11 mouse cellular contexts compared by ENCODE assay signal in genomic region chr3:31100026-31100425, GRCm38 (mm10). TPM values are rescaled to one million over a fixed set of nuclear protein-coding genes. Genes with fewer than 3 reads are reported as not detected.
DNase-seq lines count a peak whose midpoint lies in the region; ATAC-seq and TF ChIP-seq lines count a peak whose summit lies in the region.
"Had no signal": no experiment of that assay in that cellular context is flagged by ENCODE, and none has a peak within 500 bp of the region (broad histone marks: within the 10 kb centered on the region; RNA-seq: fewer than 3 reads in every experiment).

No protein-coding gene starts in this region.

- no peaks in the 10 kb centered on the region for H3K27me3 ChIP-seq in lung, embryonic 15.5 days
- H3K27me3 ChIP-seq in forebrain, embryonic 14.5 days (replicated peaks; ENCODE audit: control insufficient read depth, insufficient read depth, low read length) = no peaks in the 10 kb centered on the region
- H3K27me3 ChIP-seq in intestine, postnatal 0 days (replicated peaks; ENCODE audit: control insufficient read depth, insufficient read depth, low read length) = no peaks in the 10 kb centered on the region
- H3K27me3 ChIP-seq in neural tube, embryonic 15.5 days (replicated peaks) = no peaks in the 10 kb centered on the region
- H3K27me3 ChIP-seq: Patski had no signal

- no peak for ATAC-seq in lung, embryonic 15.5 days (ENCODE audit: borderline replicate concordance, extremely low read depth, low FRiP score, low TSS enrichment)
- no peak for ATAC-seq in forebrain, embryonic 14.5 days
- ATAC-seq in intestine, postnatal 0 days = no peak
- ATAC-seq in neural tube, embryonic 15.5 days (ENCODE audit: low FRiP score) = no peak
- ATAC-seq: Patski had no signal

- no peak for TF ChIP-seq CTCF in intestine, postnatal 0 days (IDR thresholded peaks at IDR 0.05; ENCODE audit: low read depth)

- H3K36me3 ChIP-seq in lung, embryonic 15.5 days = no peaks in the 10 kb centered on the region
- H3K36me3 ChIP-seq in forebrain, embryonic 14.5 days (ENCODE audit: control insufficient read depth, insufficient read depth, low read length) = peaks cover 3% of the 10 kb centered on the region; the same call in 1 of the 2 replicates
- peaks cover 7% of the 10 kb centered on the region; the same call in 1 of the 2 replicates for H3K36me3 ChIP-seq in intestine, postnatal 0 days (ENCODE audit: control insufficient read depth, insufficient read depth)
- no peaks in the 10 kb centered on the region for H3K36me3 ChIP-seq in neural tube, embryonic 15.5 days
- H3K36me3 ChIP-seq: liver, embryonic 15.5 days had no signal

- no peak overlapping the region for H3K27ac ChIP-seq in lung, embryonic 15.5 days
- H3K27ac ChIP-seq in forebrain, embryonic 14.5 days (ENCODE audit: low read depth, low read length) = no peak overlapping the region
- H3K27ac ChIP-seq in intestine, postnatal 0 days (ENCODE audit: low read depth, low read length) = no peak overlapping the region
- no peak overlapping the region for H3K27ac ChIP-seq in neural tube, embryonic 15.5 days (replicated peaks)
- H3K27ac ChIP-seq: liver, embryonic 15.5 days had no signal

- H3K4me3 ChIP-seq in lung, embryonic 15.5 days = no peak overlapping the region
- H3K4me3 ChIP-seq in forebrain, embryonic 14.5 days (ENCODE audit: low read depth, low read length) = no peak overlapping the region
- H3K4me3 ChIP-seq in intestine, postnatal 0 days (ENCODE audit: low read depth, low read length) = no peak overlapping the region
- H3K4me3 ChIP-seq in neural tube, embryonic 15.5 days (replicated peaks) = no peak overlapping the region
- H3K4me3 ChIP-seq: liver, embryonic 15.5 days had no signal

- peaks cover 46% of the 10 kb centered on the region for H3K4me1 ChIP-seq in lung, embryonic 15.5 days
- H3K4me1 ChIP-seq in forebrain, embryonic 14.5 days (ENCODE audit: control insufficient read depth, insufficient read depth, low read length) = peaks cover 27% of the 10 kb centered on the region
- peaks cover 20% of the 10 kb centered on the region for H3K4me1 ChIP-seq in intestine, postnatal 0 days (replicated peaks; ENCODE audit: control insufficient read depth, insufficient read depth, low read length)
- peaks cover 54% of the 10 kb centered on the region for H3K4me1 ChIP-seq in neural tube, embryonic 15.5 days

- H3K9ac ChIP-seq in lung, embryonic 15.5 days = no peak overlapping the region
- no peak overlapping the region for H3K9ac ChIP-seq in forebrain, embryonic 14.5 days (ENCODE audit: low read length)
- H3K9ac ChIP-seq in intestine, postnatal 0 days (ENCODE audit: low read depth, low read length) = no peak overlapping the region
- H3K9ac ChIP-seq in neural tube, embryonic 15.5 days (replicated peaks) = no peak overlapping the region
- H3K9ac ChIP-seq: liver, embryonic 15.5 days had no signal

- 73% methylated on average over 5 of the region's 5 CpGs for WGBS in lung, embryonic 15.5 days
- WGBS in forebrain, embryonic 14.5 days = 83% methylated on average over 5 of the region's 5 CpGs
- whole genome bisulfite sequencing in intestine, postnatal 0 days = 58% methylated on average over 5 of the region's 5 CpGs
- WGBS in neural tube, embryonic 15.5 days = 77% methylated on average over 5 of the region's 5 CpGs

- DNase-seq in lung, postnatal 25 days (ENCODE audit: low spot score) = no peak
- DNase-seq in forebrain, embryonic 14.5 days (ENCODE audit: low spot score) = no peak
- no peak for DNase-seq in gastrocnemius, postnatal 4 days (ENCODE audit: low spot score in 2 of 2)
- DNase-seq in adrenal gland, postnatal 25 days = no peak
- no peak for DNase-seq in urinary bladder, postnatal 10 days (ENCODE audit: low spot score)
- DNase-seq: kidney, postnatal 14 days had no signal

- peak overlapping the region; percentile 38 for H3K4me2 ChIP-seq in lung, embryonic 15.5 days
- peak overlapping the region; percentile 34; the same call in 1 of the 2 replicates for H3K4me2 ChIP-seq in forebrain, embryonic 14.5 days (ENCODE audit: low read length)
- H3K4me2 ChIP-seq in intestine, postnatal 0 days (replicated peaks; ENCODE audit: low read depth) = peak overlapping the region; percentile 50
- peak overlapping the region; percentile 46 for H3K4me2 ChIP-seq in neural tube, embryonic 15.5 days
- H3K4me2 ChIP-seq: liver, embryonic 15.5 days had no signal

- H3K9me3 ChIP-seq in lung, embryonic 15.5 days = no peaks in the 10 kb centered on the region
- H3K9me3 ChIP-seq in forebrain, embryonic 14.5 days (replicated peaks; ENCODE audit: control insufficient read depth, low read length) = no peaks in the 10 kb centered on the region
- H3K9me3 ChIP-seq in intestine, postnatal 0 days (ENCODE audit: control insufficient read depth) = no peaks in the 10 kb centered on the region
- H3K9me3 ChIP-seq in neural tube, embryonic 15.5 days (replicated peaks) = no peaks in the 10 kb centered on the region
- H3K9me3 ChIP-seq: liver, embryonic 15.5 days had no signal

RNA-seq across cellular contexts. Expression of gene Skil, which starts 5.2 kb away (rescaled TPM):
- polyA plus RNA-seq in lung, embryonic 15.5 days (2015; fragmentation: Nextera tagmentation; extraction: Ambion mirVana) = 20.6 and 22.0 TPM in 2 replicates
- 24.2 and 36.0 TPM in 2 replicates for polyA plus RNA-seq in forebrain, embryonic 14.5 days (2014; fragmentation: Nextera tagmentation; extraction: Ambion mirVana)
- 19.1 and 22.1 TPM in 2 replicates for polyA plus RNA-seq in intestine, postnatal 0 days (2015; fragmentation: Nextera tagmentation; extraction: Ambion mirVana)
- 21.3 and 23.2 TPM in 2 replicates for polyA plus RNA-seq in neural tube, embryonic 15.5 days (2015; fragmentation: Nextera tagmentation; extraction: Ambion mirVana)
- 10 to 100 TPM; 20.3 to 26.3 TPM for total RNA-seq in gastrocnemius, postnatal 4 days (2021)
- 32.9 and 39.3 TPM in 2 replicates for total RNA-seq in adrenal gland, postnatal 25 days (2021)

RNA-seq across cellular contexts. Expression of gene Cldn11, which starts 49.7 kb away (rescaled TPM):
- polyA plus RNA-seq in lung, embryonic 15.5 days (2015; fragmentation: Nextera tagmentation; extraction: Ambion mirVana) = 5.6 and 7.7 TPM in 2 replicates
- polyA plus RNA-seq in forebrain, embryonic 14.5 days (2014; fragmentation: Nextera tagmentation; extraction: Ambion mirVana) = 55.3 and 60.4 TPM in 2 replicates
- polyA plus RNA-seq in intestine, postnatal 0 days (2015; fragmentation: Nextera tagmentation; extraction: Ambion mirVana) = 0.92 and 1.1 TPM in 2 replicates
- 29.8 and 30.3 TPM in 2 replicates for polyA plus RNA-seq in neural tube, embryonic 15.5 days (2015; fragmentation: Nextera tagmentation; extraction: Ambion mirVana)
- total RNA-seq in gastrocnemius, postnatal 4 days (2021) = 1 to 10 TPM; 1.5 to 1.6 TPM
- total RNA-seq in adrenal gland, postnatal 25 days (2021) = 6.6 and 9.4 TPM in 2 replicates
- polyA plus RNA-seq: Patski had no signal
